Mouse (Mus musculus) stomach, postnatal 0 days (tissue): ENCODE data around the gene Opcml. TPM values are rescaled to one million over a fixed set of nuclear protein-coding genes. Genes with fewer than 3 reads are reported as not detected.

ENCODE experiments used
- ATAC-seq: fragments of 200-750 bp; cut with Nextera tagmentation; 2 replicates; pipeline ENCODE4 v1.8.0; 2017; ENCODE audit not compliant: low FRiP score, low TSS enrichment
- DNase-seq: peaks from one replicate; pipeline ENCODE4 v3.0.0-alpha.2; 2016; ENCODE audit warnings: low spot score
- H3K27ac ChIP-seq: fragments of 300-500 bp; sonication (generic); replicated peaks from 2 replicates; pipeline ENCODE4 v1.5.1; 2014; ENCODE audit warnings: mild to moderate bottlenecking, control low read depth
- H3K27me3 ChIP-seq: fragments of 300-500 bp; sonication (generic); 2 replicates; pipeline ENCODE4 v1.6.1; 2014; ENCODE audit warnings: low read length; ENCODE audit not compliant: control insufficient read depth, insufficient read depth
- H3K36me3 ChIP-seq: fragments of 300-500 bp; sonication (generic); 2 replicates; pipeline ENCODE4 v1.6.1; 2014; ENCODE audit warnings: low read length, mixed read lengths; ENCODE audit not compliant: control insufficient read depth, insufficient read depth
- H3K4me1 ChIP-seq: fragments of 300-500 bp; sonication (generic); replicated peaks from 2 replicates; pipeline ENCODE4 v1.6.1; 2014; ENCODE audit warnings: antibody characterized with exemption; ENCODE audit not compliant: control insufficient read depth, insufficient read depth
- H3K4me2 ChIP-seq: fragments of 300-500 bp; sonication (generic); replicated peaks from 2 replicates; pipeline ENCODE4 v1.6.1; 2014; ENCODE audit warnings: low read depth, mild to moderate bottlenecking, control low read depth, moderate library complexity
- H3K4me3 ChIP-seq: fragments of 300-500 bp; sonication (generic); 2 replicates; pipeline ENCODE4 v1.5.1; 2014; ENCODE audit warnings: low read depth, low read length, control low read depth
- H3K9ac ChIP-seq: fragments of 300-500 bp; sonication (generic); 2 replicates; pipeline ENCODE4 v1.6.1; 2014; ENCODE audit warnings: mild to moderate bottlenecking, low read length, control low read depth, mixed read lengths
- H3K9me3 ChIP-seq: fragments of 300-500 bp; sonication (generic); 2 replicates; pipeline ENCODE4 v1.6.1; 2016; ENCODE audit warnings: low read length; ENCODE audit not compliant: control insufficient read depth
- CTCF ChIP-seq: IDR thresholded peaks from 2 replicates; pipeline ENCODE4 v1.5.1; 2016; ENCODE audit warnings: antibody characterized with exemption, low read depth, mild to moderate bottlenecking, moderate library complexity
- EP300 ChIP-seq: optimal IDR thresholded peaks from 2 replicates; pipeline ENCODE3; 2016; ENCODE audit warnings: antibody characterized with exemption
- WGBS: fragments of 180-500 bp; shearing (Covaris S2); extraction: QIAGEN DNeasy Blood & Tissue Kit; methylation state at CpG from one replicate; pipeline ENCODE4 v1.1.7; 2014; 5-methylcytosine and 5-hydroxymethylcytosine counted together
- polyA plus RNA-seq: library from polyadenylated mRNA; unstranded; fragments of >200 nt; fragmentation: Nextera tagmentation; extraction: Ambion mirVana; gene quantifications from 2 replicates; pipeline ENCODE4 v1.2.1, GENCODE M21; 2015

Opcml gene
- polyA plus RNA-seq, 1 experiment from 2014 or later = 1.1 TPM

DNA sequence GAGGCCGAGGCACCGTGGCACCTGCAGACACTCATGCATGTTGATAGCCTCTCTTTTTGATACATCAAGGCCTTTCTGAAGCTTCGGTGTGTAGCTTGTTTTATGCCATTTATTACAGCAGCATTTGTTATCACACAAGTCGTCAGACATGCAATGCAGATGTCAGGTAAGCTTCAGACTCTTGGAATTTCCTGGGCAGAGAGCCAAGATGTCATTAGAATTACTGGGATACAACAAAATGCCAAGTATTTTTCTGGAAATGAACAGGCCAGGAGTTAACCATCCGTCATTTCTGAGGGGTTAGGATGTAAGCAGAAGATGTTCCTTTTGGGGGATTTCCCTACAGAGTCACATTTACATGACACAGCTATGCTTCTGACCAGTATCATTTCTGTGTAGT lies 237.6 kb downstream of the Opcml start:
- no peak for TF ChIP-seq CTCF
- no peak for TF ChIP-seq EP300
- 36% methylated on average over 5 of the region's 5 CpGs for WGBS
- Histone ChIP-seq H3K9me3 (no peaks in the 10 kb centered on the region), H3K9ac (no peak overlapping the region), H3K27ac (no peak overlapping the region), H3K27me3 (no peaks in the 10 kb centered on the region), H3K4me2 (no peak overlapping the region), H3K36me3 (no peaks in the 10 kb centered on the region), H3K4me1 (no peaks in the 10 kb centered on the region), H3K4me3 (no peak overlapping the region)
- ATAC-seq (no peak), DNase-seq (no peak)

- H3K4me2 ChIP-seq = no peak overlapping the region
- 43% methylated on average over 7 of the region's 7 CpGs for WGBS
- no peaks in the 10 kb centered on the region for H3K4me1 ChIP-seq
- no peak for DNase-seq
- H3K4me3 ChIP-seq = no peak overlapping the region
- TF ChIP-seq EP300 (no peak), CTCF (no peak)
- no peaks in the 10 kb centered on the region for H3K36me3 ChIP-seq
- H3K9me3 ChIP-seq = no peaks in the 10 kb centered on the region
- no peaks in the 10 kb centered on the region for H3K27me3 ChIP-seq
- H3K9ac ChIP-seq = no peak overlapping the region
- no peak for ATAC-seq
- H3K27ac ChIP-seq = no peak overlapping the region
These were observed 238.3 kb downstream of the Opcml start for GRCm38 (mm10) chr9:28028788-28029393.

DNA sequence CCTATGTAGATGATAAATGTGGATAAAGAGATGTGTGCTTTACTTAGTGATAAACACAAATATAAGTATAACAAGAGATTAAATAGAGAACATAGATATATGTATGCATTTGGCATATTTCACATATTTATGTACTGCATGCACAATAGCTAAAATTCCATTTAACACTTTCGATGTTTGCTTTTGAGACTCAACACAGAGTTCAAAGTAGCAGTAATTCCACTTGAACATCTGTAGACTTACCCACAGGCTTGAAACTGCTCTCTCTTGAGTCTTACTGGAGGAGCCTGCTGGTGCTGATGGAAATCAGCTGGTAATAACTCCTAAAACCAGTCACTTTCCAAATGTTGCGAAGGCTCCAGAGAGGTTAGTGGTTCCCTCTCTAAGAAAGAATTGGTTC lies 258.6 kb downstream of the Opcml start:
- no peak overlapping the region for H3K4me2 ChIP-seq
- no peaks in the 10 kb centered on the region for H3K4me1 ChIP-seq
- no peak for TF ChIP-seq CTCF
- no peak for TF ChIP-seq EP300
- ATAC-seq = no peak
- H3K4me3 ChIP-seq = no peak overlapping the region
- H3K27me3 ChIP-seq = no peaks in the 10 kb centered on the region
- no peak for DNase-seq
- 78% methylated on average over 2 of the region's 2 CpGs for WGBS
- no peaks in the 10 kb centered on the region for H3K9me3 ChIP-seq
- no peak overlapping the region for H3K9ac ChIP-seq
- H3K36me3 ChIP-seq = no peaks in the 10 kb centered on the region
- no peak overlapping the region for H3K27ac ChIP-seq

- WGBS = 42% methylated on average over 2 of the region's 2 CpGs
- H3K36me3 ChIP-seq = no peaks in the 10 kb centered on the region
- DNase-seq (no peak), ATAC-seq (no peak)
- no peak overlapping the region for H3K4me2 ChIP-seq
- no peak overlapping the region for H3K9ac ChIP-seq
- TF ChIP-seq CTCF (no peak), EP300 (no peak)
- no peaks in the 10 kb centered on the region for H3K9me3 ChIP-seq
- H3K27ac ChIP-seq = no peak overlapping the region
- H3K27me3 ChIP-seq = no peaks in the 10 kb centered on the region
- no peak overlapping the region for H3K4me3 ChIP-seq
- H3K4me1 ChIP-seq = no peaks in the 10 kb centered on the region
These were observed 266.7 kb downstream of the Opcml start for GRCm38 (mm10) chr9:28057171-28057845.

DNA sequence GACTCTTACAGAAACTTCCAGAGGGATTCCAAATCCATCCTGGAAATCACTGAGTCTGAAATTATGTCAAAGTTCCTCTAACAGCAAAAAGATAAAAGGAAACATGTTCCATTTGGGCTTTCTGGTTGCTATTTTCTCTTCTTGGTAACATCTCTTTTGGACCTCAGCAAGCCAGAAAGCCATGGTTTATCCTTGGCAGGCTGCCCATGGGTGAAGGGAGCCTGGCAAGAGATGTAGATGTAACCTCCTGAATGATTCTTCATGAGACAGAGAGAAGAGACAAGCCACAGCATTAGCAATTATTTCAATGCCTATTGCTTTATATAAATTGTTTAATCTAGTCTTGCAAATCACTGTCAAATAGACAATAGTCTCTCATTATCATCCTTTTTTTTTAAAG lies 274.6 kb downstream of the Opcml start:
- H3K27me3 ChIP-seq = no peaks in the 10 kb centered on the region
- TF ChIP-seq CTCF (no peak), EP300 (no peak)
- H3K9ac ChIP-seq = no peak overlapping the region
- no peak overlapping the region for H3K27ac ChIP-seq
- H3K36me3 ChIP-seq = no peaks in the 10 kb centered on the region
- no peak for ATAC-seq
- no peaks in the 10 kb centered on the region for H3K4me1 ChIP-seq
- no peak for DNase-seq
- no peaks in the 10 kb centered on the region for H3K9me3 ChIP-seq
- H3K4me3 ChIP-seq = no peak overlapping the region
- no peak overlapping the region for H3K4me2 ChIP-seq

DNA sequence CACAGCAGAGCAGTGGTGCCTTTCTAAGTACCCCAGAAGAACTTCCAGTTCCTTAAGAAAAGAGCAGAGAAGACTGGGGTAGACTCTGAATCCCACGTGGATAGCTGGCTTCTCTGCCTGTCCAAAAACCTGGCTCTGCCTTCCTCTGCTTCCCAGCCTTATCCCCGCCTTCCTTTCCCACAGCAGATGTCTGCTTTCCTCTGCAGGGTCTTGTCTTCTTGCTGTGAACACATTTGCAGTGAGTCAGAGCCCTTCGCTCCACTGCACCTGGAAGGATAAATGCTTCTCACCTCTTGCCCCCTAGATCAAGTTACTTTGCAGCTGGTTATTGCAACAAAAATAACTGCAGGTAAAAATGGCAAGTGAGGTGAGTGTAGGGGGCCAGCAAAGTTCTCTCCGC lies 290.1 kb downstream of the Opcml start:
- 39% methylated on average over 4 of the region's 4 CpGs for WGBS
- Histone ChIP-seq H3K9me3 (no peaks in the 10 kb centered on the region), H3K4me2 (no peak overlapping the region), H3K4me3 (no peak overlapping the region), H3K27ac (no peak overlapping the region), H3K36me3 (no peaks in the 10 kb centered on the region), H3K27me3 (no peaks in the 10 kb centered on the region), H3K4me1 (no peaks in the 10 kb centered on the region), H3K9ac (no peak overlapping the region)
- TF ChIP-seq EP300 = no peak
- TF ChIP-seq CTCF = no peak
- DNase-seq (no peak), ATAC-seq (no peak)
